Mouse (Mus musculus) hindbrain, embryonic 14.5 days (tissue): Measurements from ENCODE around the gene Cxcl9. TPM values are rescaled to one million over a fixed set of nuclear protein-coding genes. Genes with fewer than 3 reads are reported as not detected.

ENCODE experiments used
- ATAC-seq: fragments of 200-750 bp; cut with Nextera tagmentation; 2 replicates; pipeline ENCODE4 v1.8.0; 2017; ENCODE audit warnings: moderate number of reproducible peaks, mild to moderate bottlenecking, moderate TSS enrichment, moderate library complexity; ENCODE audit not compliant: low FRiP score
- DNase-seq: peaks from one replicate; pipeline ENCODE4 v3.0.0-alpha.2; 2015; ENCODE audit warnings: low spot score
- H3K27ac ChIP-seq: fragments of 300-500 bp; sonication (generic); 2 replicates; pipeline ENCODE4 v1.5.1; 2014; ENCODE audit warnings: mild to moderate bottlenecking, moderate library complexity
- H3K27me3 ChIP-seq: fragments of 300-500 bp; sonication (generic); 2 replicates; pipeline ENCODE4 v1.6.1; 2014; ENCODE audit warnings: mild to moderate bottlenecking, low read length, mixed read lengths; ENCODE audit not compliant: control insufficient read depth, insufficient read depth
- H3K36me3 ChIP-seq: fragments of 300-500 bp; sonication (generic); replicated peaks from 2 replicates; pipeline ENCODE4 v1.6.1; 2014; ENCODE audit not compliant: control insufficient read depth, insufficient read depth
- H3K4me1 ChIP-seq: fragments of 300-500 bp; sonication (generic); replicated peaks from 2 replicates; pipeline ENCODE4 v1.6.1; 2014; ENCODE audit warnings: antibody characterized with exemption, low read length, mixed read lengths; ENCODE audit not compliant: control insufficient read depth, insufficient read depth
- H3K4me2 ChIP-seq: fragments of 300-500 bp; sonication (generic); replicated peaks from 2 replicates; pipeline ENCODE4 v1.6.1; 2014; ENCODE audit warnings: mild to moderate bottlenecking, moderate library complexity
- H3K4me3 ChIP-seq: fragments of 300-500 bp; sonication (generic); replicated peaks from 2 replicates; pipeline ENCODE4 v1.5.1; 2014; ENCODE audit warnings: mild to moderate bottlenecking, low read length
- H3K9ac ChIP-seq: fragments of 300-500 bp; sonication (generic); 2 replicates; pipeline ENCODE4 v1.6.1; 2014
- H3K9me3 ChIP-seq: fragments of 300-500 bp; sonication (generic); 2 replicates; pipeline ENCODE4 v1.6.1; 2016; ENCODE audit warnings: low read length; ENCODE audit not compliant: control insufficient read depth
- WGBS: fragments of 180-500 bp; shearing (Covaris S2); extraction: QIAGEN DNeasy Blood & Tissue Kit; methylation state at CpG from one replicate; pipeline ENCODE4 v1.1.7; 2014; 5-methylcytosine and 5-hydroxymethylcytosine counted together
- polyA plus RNA-seq: library from polyadenylated mRNA; unstranded; fragments of >200 nt; fragmentation: Nextera tagmentation; extraction: Ambion mirVana; gene quantifications from 2 replicates; pipeline ENCODE4 v1.2.1, GENCODE M21; 2014

Cxcl9 gene
- polyA plus RNA-seq, 1 experiment from 2014 or later = not detected

- H3K9me3 ChIP-seq = no peaks in the 10 kb centered on the region
- no peaks in the 10 kb centered on the region for H3K27me3 ChIP-seq
- ATAC-seq (peak; percentile 59; the same call in 1 of the 2 replicates), DNase-seq (no peak)
- H3K36me3 ChIP-seq = no peaks in the 10 kb centered on the region
- 26% methylated on average over 14 of the region's 14 CpGs for WGBS
- no peak within 1 kb of the TSS; the same call in 1 of the 2 replicates for H3K4me3 ChIP-seq
- H3K9ac ChIP-seq = no peak within 1 kb of the TSS
- no peak within 1 kb of the TSS for H3K27ac ChIP-seq
- no peaks in the 10 kb centered on the region for H3K4me1 ChIP-seq
- H3K4me2 ChIP-seq = peak within 1 kb of the TSS; percentile 46
Observed at GRCm38 (mm10) chr5:92348794-92349413, 21.0 kb upstream of the Cxcl9 start, which contains the start of gene Cxcl10. Cxcl10 (minus strand) TSS chr5:92348889.

- H3K27ac ChIP-seq = no peak overlapping the region
- no peak for ATAC-seq
- no peak overlapping the region for H3K9ac ChIP-seq
- H3K27me3 ChIP-seq = no peaks in the 10 kb centered on the region
- H3K4me3 ChIP-seq = no peak overlapping the region
- H3K4me2 ChIP-seq = no peak overlapping the region
- no peaks in the 10 kb centered on the region for H3K9me3 ChIP-seq
- 86% methylated on average over 8 of the region's 8 CpGs for WGBS
- no peaks in the 10 kb centered on the region for H3K4me1 ChIP-seq
- no peak for DNase-seq
- no peaks in the 10 kb centered on the region for H3K36me3 ChIP-seq
Observed at GRCm38 (mm10) chr5:92345006-92345405, 17.1 kb upstream of the Cxcl9 start.

- H3K4me1 ChIP-seq = no peaks in the 10 kb centered on the region
Observed at GRCm38 (mm10) chr5:92340606-92341005, 12.7 kb upstream of the Cxcl9 start.

GRCm38 (mm10) chr5:92336743-92337142 lies 8.9 kb upstream of the Cxcl9 start:
- 93% methylated on average over 3 of the region's 3 CpGs for WGBS

More at GRCm38 (mm10) chr5:92340606-92341005, 12.7 kb upstream of the Cxcl9 start:
- WGBS = 83% methylated on average over 4 of the region's 4 CpGs
- DNase-seq = no peak
- Histone ChIP-seq H3K9ac (no peak overlapping the region), H3K27ac (no peak overlapping the region), H3K27me3 (no peaks in the 10 kb centered on the region), H3K36me3 (no peaks in the 10 kb centered on the region), H3K4me2 (no peak overlapping the region), H3K4me3 (no peak overlapping the region), H3K9me3 (no peaks in the 10 kb centered on the region)
- no peak for ATAC-seq

GRCm38 (mm10) chr5:92332359-92332840 lies 4.5 kb upstream of the Cxcl9 start:
- Histone ChIP-seq H3K27me3 (no peaks in the 10 kb centered on the region), H3K9me3 (no peaks in the 10 kb centered on the region), H3K27ac (no peak overlapping the region), H3K4me2 (no peak overlapping the region), H3K4me3 (no peak overlapping the region), H3K4me1 (no peaks in the 10 kb centered on the region), H3K9ac (no peak overlapping the region), H3K36me3 (no peaks in the 10 kb centered on the region)
- 82% methylated on average over 9 of the region's 9 CpGs for WGBS
- ATAC-seq (no peak), DNase-seq (no peak)

More at GRCm38 (mm10) chr5:92336743-92337142, 8.9 kb upstream of the Cxcl9 start:
- Histone ChIP-seq H3K36me3 (no peaks in the 10 kb centered on the region), H3K27ac (no peak overlapping the region), H3K4me3 (no peak overlapping the region), H3K4me2 (no peak overlapping the region), H3K9me3 (no peaks in the 10 kb centered on the region), H3K27me3 (no peaks in the 10 kb centered on the region), H3K4me1 (no peaks in the 10 kb centered on the region), H3K9ac (no peak overlapping the region)
- no peak for ATAC-seq
- DNase-seq = no peak

- Histone ChIP-seq H3K4me3 (no peak within 1 kb of the TSS), H3K27ac (no peak within 1 kb of the TSS), H3K9ac (no peak within 1 kb of the TSS), H3K9me3 (no peaks in the 10 kb centered on the region), H3K27me3 (no peaks in the 10 kb centered on the region), H3K4me1 (no peaks in the 10 kb centered on the region), H3K36me3 (no peaks in the 10 kb centered on the region), H3K4me2 (no peak within 1 kb of the TSS)
- ATAC-seq = no peak
- DNase-seq = no peak
- 95% methylated on average over 17 of the region's 17 CpGs for WGBS
Observed at GRCm38 (mm10) chr5:92331635-92332338, 3.9 kb upstream of the Cxcl9 start, which contains the start of gene Art3. Art3 (plus strand) TSS chr5:92331827.

GRCm38 (mm10) chr5:92331122-92331521 lies 3.2 kb upstream of the Cxcl9 start:
- ATAC-seq (no peak), DNase-seq (no peak)
- H3K4me1 ChIP-seq = no peaks in the 10 kb centered on the region
- no peak overlapping the region for H3K27ac ChIP-seq
- no peaks in the 10 kb centered on the region for H3K36me3 ChIP-seq
- H3K4me2 ChIP-seq = no peak overlapping the region
- no peaks in the 10 kb centered on the region for H3K27me3 ChIP-seq
- WGBS = 91% methylated on average over 12 of the region's 12 CpGs
- no peaks in the 10 kb centered on the region for H3K9me3 ChIP-seq
- H3K9ac ChIP-seq = no peak overlapping the region
- H3K4me3 ChIP-seq = no peak overlapping the region

- no peak overlapping the region for H3K27ac ChIP-seq
- ATAC-seq = no peak
Observed at GRCm38 (mm10) chr5:92327367-92327766, 512 bp downstream of the Cxcl9 start.

GRCm38 (mm10) chr5:92323264-92323663 lies 4.6 kb downstream of the Cxcl9 start:
- H3K9me3 ChIP-seq = no peaks in the 10 kb centered on the region
- H3K36me3 ChIP-seq = no peaks in the 10 kb centered on the region
- DNase-seq = no peak
- 90% methylated on average over 5 of the region's 5 CpGs for WGBS
- no peak for ATAC-seq
- no peak overlapping the region for H3K9ac ChIP-seq
- no peak overlapping the region for H3K4me3 ChIP-seq
- H3K4me2 ChIP-seq = no peak overlapping the region
- no peaks in the 10 kb centered on the region for H3K27me3 ChIP-seq
- no peak overlapping the region for H3K27ac ChIP-seq
- no peaks in the 10 kb centered on the region for H3K4me1 ChIP-seq

More at GRCm38 (mm10) chr5:92327367-92327766, 512 bp downstream of the Cxcl9 start:
- no peaks in the 10 kb centered on the region for H3K36me3 ChIP-seq
- H3K4me2 ChIP-seq = no peak overlapping the region
- no peak overlapping the region for H3K4me3 ChIP-seq
- no peak for DNase-seq
- WGBS = 85% methylated on average over 6 of the region's 6 CpGs
- no peaks in the 10 kb centered on the region for H3K27me3 ChIP-seq
- no peaks in the 10 kb centered on the region for H3K9me3 ChIP-seq
- no peak overlapping the region for H3K9ac ChIP-seq
- H3K4me1 ChIP-seq = no peaks in the 10 kb centered on the region
